Mouse (Mus musculus): ENCODE measurements around the gene Itfg2.

The Itfg2 gene

DNA sequence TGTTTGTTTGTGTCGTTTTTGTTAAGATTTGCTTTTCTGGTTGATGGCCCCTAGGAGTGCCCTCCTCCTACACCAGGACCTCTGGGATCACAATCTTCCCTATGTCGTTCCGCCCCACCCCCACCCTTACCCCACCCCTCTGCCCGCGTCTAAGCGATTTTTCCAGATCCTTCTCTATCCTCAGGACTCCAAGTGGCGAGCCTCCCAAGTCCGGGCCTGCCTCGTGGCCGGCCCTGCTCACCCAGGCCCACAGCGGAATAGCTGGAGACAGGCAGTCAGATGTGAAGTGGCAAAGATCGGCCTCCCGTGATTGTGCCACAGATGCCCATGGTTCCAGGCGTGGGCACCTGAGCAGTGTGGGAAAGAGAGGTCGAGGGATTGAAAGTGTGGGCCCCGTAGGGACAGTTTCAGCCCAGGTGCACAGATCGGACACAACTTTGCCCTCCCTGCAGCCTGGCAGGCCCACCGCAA is 14.2 kb upstream of the Itfg2 start:
- CTCF ChIA-PET: no interaction called here
- POLR2A ChIA-PET: interaction anchor here in 3 of 4 experiments (0.5 to 2.0 kb wide), 8 partner anchors 10 to 217 kb away, joined by 3 to 14 read pairs (median 3); partner anchors contain the start of gene Itfg2 (in 1 of the 3)

- POLR2A ChIA-PET: interaction anchor here in 2 of 4 experiments (0.6 to 2.0 kb wide), 4 partner anchors 13 to 217 kb away, joined by 3 to 14 read pairs (median 6); partner anchors contain the start of gene Itfg2 (in 1 of the 2)
- CTCF ChIA-PET: no interaction called here
Measured at GRCm38 (mm10) chr6:128438317-128438870, 13.7 kb upstream of the Itfg2 start, which contains the start of gene Fkbp4. TSS of gene Fkbp4 (minus strand) at chr6:128438677.

- ChIA-PET CTCF (no interaction called here), POLR2A (interaction anchor here in 1 of 4 experiments (0.6 kb wide), 1 partner anchor 12 kb away, joined by 3 read pairs; no protein-coding TSS in a partner anchor)
Measured at GRCm38 (mm10) chr6:128437731-128438316, 13.1 kb upstream of the Itfg2 start.

DNA sequence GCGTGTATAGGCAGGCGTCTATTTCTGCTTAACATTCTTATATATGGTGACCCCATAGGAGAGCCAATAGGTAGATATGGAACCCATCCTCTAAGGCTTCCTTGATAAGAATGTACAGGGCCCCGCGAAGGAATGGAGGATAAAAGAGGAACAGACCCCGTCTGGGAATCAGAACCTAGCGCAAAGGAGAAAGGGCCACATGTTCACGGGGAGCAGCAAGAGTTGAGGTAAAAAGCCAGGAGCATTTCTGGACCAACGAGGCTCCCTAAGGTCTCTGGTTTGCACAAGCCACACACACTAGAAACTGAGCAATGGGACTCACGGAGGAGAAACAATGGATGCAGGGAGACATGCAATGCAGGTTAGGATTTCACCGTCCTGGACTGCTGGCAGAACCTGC is 12.6 kb upstream of the Itfg2 start:
- ChIA-PET CTCF (no interaction called here), POLR2A (interaction anchor here in 2 of 4 experiments (1.0 to 5.8 kb wide), 7 partner anchors 8 to 40 kb away, joined by 3 to 69 read pairs (median 32); partner anchors contain the start of gene Itfg2 (in 2 of the 2))

DNA sequence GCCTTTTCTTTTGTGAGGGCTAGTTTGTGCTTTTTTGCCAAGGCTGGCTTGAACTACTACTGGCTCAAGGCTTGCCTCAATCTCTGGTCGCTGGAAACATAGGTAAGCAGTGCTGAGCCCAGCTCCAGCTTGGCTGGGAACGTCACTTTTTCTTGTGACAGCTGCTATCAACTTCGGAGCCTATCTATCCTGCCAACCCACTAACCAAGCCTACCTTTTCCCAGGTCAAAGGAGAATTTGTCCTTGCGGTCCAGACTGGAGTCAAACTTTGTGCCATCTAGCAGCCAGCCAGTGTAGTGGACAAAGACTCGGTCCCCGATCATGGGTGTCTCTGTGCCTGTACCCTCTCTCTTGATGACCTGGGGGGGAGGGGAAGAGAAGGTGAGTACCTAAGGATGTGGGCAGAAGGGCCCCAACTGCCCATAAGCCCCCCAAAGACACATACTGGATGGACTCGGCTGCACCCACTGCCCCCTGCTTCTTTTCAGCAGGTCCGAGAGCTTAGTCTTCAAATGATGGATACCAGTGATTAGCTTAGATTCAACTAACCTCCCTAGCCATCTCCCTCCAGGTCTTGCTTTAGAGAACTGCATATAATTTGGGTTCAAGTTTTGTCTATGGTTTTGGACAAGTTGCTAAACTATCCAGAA is 11.8 kb upstream of the Itfg2 start:
- ChIA-PET POLR2A (interaction anchor here in 3 of 4 experiments (0.7 to 5.8 kb wide), 14 partner anchors 9 to 171 kb away, joined by 3 to 69 read pairs (median 4); partner anchors contain the start of gene Itfg2 (in 2 of the 3)), CTCF (interaction anchor here in 1 of 4 experiments (1.4 to 1.5 kb wide), 2 partner anchors 10 to 30 kb away, joined by 4 read pairs; no protein-coding TSS in a partner anchor)

- POLR2A ChIA-PET: interaction anchor here in 3 of 4 experiments (0.8 to 5.8 kb wide), 20 partner anchors 10 to 271 kb away, joined by 3 to 69 read pairs (median 7); partner anchors contain the start of gene Itfg2 (in 3 of the 3)
Measured at GRCm38 (mm10) chr6:128435474-128435873, 10.7 kb upstream of the Itfg2 start.

DNA sequence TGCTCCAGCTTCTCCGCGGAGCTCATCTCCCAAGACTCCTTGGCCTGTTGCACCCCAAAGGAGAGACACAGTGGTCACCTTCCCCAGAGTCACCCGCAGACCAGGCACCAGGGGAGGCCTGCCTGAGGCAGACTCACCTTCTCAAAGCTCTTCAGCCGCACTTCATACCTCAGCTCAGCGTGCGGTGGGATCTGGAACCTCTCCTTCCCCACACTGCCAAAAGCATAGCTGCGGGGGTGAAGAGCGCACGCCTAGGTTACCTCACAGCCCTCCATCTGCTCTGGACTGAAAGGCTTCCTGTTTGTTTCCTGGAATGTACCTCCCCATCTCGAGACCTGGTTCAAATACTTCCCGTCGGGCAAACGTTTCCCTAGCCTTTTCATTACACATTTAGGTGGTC is 8.8 kb upstream of the Itfg2 start:
- ChIA-PET CTCF (interaction anchor here in 2 of 4 experiments (1.0 to 2.5 kb wide), 6 partner anchors 12 to 46 kb away, joined by 3 to 10 read pairs (median 4); no protein-coding TSS in a partner anchor), POLR2A (interaction anchor here (0.5 to 5.8 kb wide), 28 partner anchors 8 to 276 kb away, joined by 3 to 69 read pairs (median 6); partner anchors contain the start of gene Itfg2 (in 3 of the 4))

More at GRCm38 (mm10) chr6:128435474-128435873, 10.7 kb upstream of the Itfg2 start:
- CTCF ChIA-PET: interaction anchor here in 1 of 4 experiments (1.4 to 2.5 kb wide), 3 partner anchors 11 to 44 kb away, joined by 4 to 10 read pairs (median 4); no protein-coding TSS in a partner anchor

DNA sequence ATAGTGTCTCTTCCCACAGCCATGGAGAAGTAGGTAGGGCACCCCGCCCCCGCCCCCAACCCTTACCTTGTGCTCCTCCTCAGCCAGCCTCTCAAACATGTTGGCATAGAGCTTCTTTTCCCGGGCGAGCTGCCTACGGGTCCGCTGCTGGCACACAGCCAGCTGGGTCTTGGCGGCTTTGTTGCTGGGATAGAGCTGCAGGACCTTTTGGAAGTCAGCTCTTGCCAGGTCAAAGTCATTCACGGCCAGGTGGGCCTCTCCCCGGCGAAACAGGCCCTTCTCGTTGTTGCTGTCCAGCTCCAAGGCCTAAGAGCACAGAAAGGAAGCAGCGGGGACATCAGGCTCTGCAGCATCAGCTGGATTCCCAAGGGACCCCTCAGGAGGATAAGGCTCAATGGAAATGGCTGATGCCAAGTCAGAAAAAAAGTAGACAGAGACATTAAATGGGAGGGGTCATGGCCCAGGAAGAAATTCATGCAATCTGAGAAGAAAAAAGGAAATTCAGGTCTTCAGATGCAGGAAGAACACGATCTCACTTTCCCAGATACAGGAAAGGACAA is 7.7 kb upstream of the Itfg2 start:
- POLR2A ChIA-PET: interaction anchor here (0.5 to 5.8 kb wide), 23 partner anchors 7 to 232 kb away, joined by 3 to 69 read pairs (median 5); partner anchors contain the start of gene Itfg2 (in 2 of the 4)
- CTCF ChIA-PET: interaction anchor here in 3 of 4 experiments (0.5 to 1.4 kb wide), 5 partner anchors 14 to 73 kb away, joined by 3 to 7 read pairs (median 3); no protein-coding TSS in a partner anchor

GRCm38 (mm10) chr6:128429826-128430225 is 5.1 kb upstream of the Itfg2 start:
- POLR2A ChIA-PET: interaction anchor here in 3 of 4 experiments (0.5 to 3.1 kb wide), 29 partner anchors 9 to 229 kb away, joined by 3 to 24 read pairs (median 4); no protein-coding TSS in a partner anchor
- CTCF ChIA-PET: interaction anchor here in 2 of 4 experiments (1.5 kb wide), 2 partner anchors 18 to 37 kb away, joined by 3 to 5 read pairs; no protein-coding TSS in a partner anchor

GRCm38 (mm10) chr6:128429300-128429699 is 4.6 kb upstream of the Itfg2 start:
- ChIA-PET CTCF (interaction anchor here in 1 of 4 experiments (1.5 kb wide), 1 partner anchor 18 kb away, joined by 5 read pairs; no protein-coding TSS in a partner anchor), POLR2A (interaction anchor here (0.6 to 3.1 kb wide), 37 partner anchors 8 to 229 kb away, joined by 3 to 24 read pairs (median 3); no protein-coding TSS in a partner anchor)

- ChIA-PET POLR2A (interaction anchor here in 2 of 4 experiments (3.0 to 7.9 kb wide), 6 partner anchors 7 to 51 kb away, joined by 24 to 103 read pairs (median 43); no protein-coding TSS in a partner anchor), CTCF (no interaction called here)
Measured at GRCm38 (mm10) chr6:128427571-128427970, 2.8 kb upstream of the Itfg2 start.

DNA sequence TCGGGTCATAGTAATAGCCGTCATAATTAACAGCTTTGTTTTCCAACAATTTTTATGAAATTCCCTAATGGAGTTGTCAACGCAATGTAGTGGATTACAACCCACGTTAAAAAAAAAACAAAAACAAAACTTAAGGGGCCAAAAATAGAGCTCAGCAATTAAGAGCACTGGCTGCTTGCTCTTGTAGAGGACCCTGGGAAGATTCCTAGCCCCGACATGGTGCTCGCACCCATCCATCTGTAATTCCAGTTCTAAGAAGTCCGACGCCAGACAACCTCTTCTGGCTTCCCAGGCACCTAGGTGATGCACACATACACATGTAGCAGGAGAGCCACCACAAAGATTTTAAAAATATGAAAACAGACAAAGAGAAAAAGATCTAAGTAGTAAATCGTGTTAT is 315 bp upstream of the Itfg2 start:
- POLR2A ChIA-PET: interaction anchor here in 3 of 4 experiments (0.6 to 7.9 kb wide), 56 partner anchors 9 to 390 kb away, joined by 3 to 103 read pairs (median 5); partner anchors contain the start of genes Fkbp4 (in 1 of the 3) and Tulp3 (in 1 of the 3)
- CTCF ChIA-PET: interaction anchor here (0.6 to 5.6 kb wide), 15 partner anchors 9 to 291 kb away, joined by 3 to 31 read pairs (median 4); no protein-coding TSS in a partner anchor

- ChIA-PET POLR2A (interaction anchor here in 3 of 4 experiments (0.5 to 7.9 kb wide), 26 partner anchors 9 to 224 kb away, joined by 3 to 103 read pairs (median 10); partner anchors contain the start of gene Fkbp4 (in 1 of the 3)), CTCF (interaction anchor here in 2 of 4 experiments (1.1 to 5.6 kb wide), 3 partner anchors 12 to 22 kb away, joined by 3 to 31 read pairs (median 6); no protein-coding TSS in a partner anchor)
Measured at GRCm38 (mm10) chr6:128423496-128424268, 1.0 kb downstream of the Itfg2 start.

- ChIA-PET CTCF (interaction anchor here in 2 of 4 experiments (1.0 to 5.6 kb wide), 3 partner anchors 10 to 58 kb away, joined by 3 to 31 read pairs (median 4); no protein-coding TSS in a partner anchor), POLR2A (interaction anchor here in 3 of 4 experiments (0.5 to 7.9 kb wide), 16 partner anchors 7 to 882 kb away, joined by 3 to 103 read pairs (median 5); no protein-coding TSS in a partner anchor)
Measured at GRCm38 (mm10) chr6:128421480-128421879, 3.3 kb downstream of the Itfg2 start.

DNA sequence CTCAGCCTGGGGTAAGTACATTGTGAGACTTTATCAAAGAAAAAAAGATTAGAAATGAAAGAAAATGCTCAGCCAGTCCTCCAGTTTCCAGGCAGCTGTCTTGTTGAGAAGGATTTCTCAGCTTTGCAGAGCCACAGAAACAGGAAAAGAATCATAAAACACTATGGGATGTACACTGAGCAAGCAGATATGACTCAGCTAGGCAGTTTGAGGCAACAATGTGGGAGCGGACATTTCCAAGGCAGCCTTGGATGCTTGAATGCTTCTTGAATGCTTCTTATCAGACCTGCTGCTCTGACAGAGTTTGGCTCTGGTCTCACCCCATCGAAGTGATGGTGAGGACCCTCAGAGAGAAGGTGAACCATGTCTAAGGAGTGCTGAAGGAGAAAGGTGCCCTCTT is 3.7 kb downstream of the Itfg2 start:
- ChIA-PET CTCF (interaction anchor here in 2 of 4 experiments (0.8 to 5.6 kb wide), 4 partner anchors 10 to 58 kb away, joined by 3 to 31 read pairs (median 4); no protein-coding TSS in a partner anchor), POLR2A (interaction anchor here (0.5 to 7.9 kb wide), 17 partner anchors 8 to 882 kb away, joined by 3 to 103 read pairs (median 5); no protein-coding TSS in a partner anchor)

DNA sequence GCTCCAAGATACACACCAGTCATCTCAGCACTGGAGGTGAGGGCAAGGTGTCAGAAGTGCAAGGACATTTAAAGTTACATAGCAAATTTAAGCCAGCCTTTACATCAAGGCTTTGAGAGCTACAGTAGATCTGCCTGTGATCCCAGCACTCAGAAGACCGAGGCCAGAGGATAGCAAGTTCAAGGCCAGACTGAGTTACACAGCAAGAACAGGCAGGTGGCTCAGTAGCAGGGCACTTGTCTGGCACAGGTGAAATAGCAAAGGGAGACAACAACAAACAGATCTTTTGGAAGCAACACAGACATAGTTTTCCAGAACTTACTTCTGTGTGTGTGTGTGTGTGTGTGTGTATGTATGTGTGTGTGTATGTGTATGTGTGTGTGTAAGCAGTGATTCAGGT is 6.7 kb downstream of the Itfg2 start:
- CTCF ChIA-PET: interaction anchor here in 1 of 4 experiments (0.5 to 1.1 kb wide), 3 partner anchors 9 to 49 kb away, joined by 4 read pairs; no protein-coding TSS in a partner anchor
- POLR2A ChIA-PET: interaction anchor here in 3 of 4 experiments (0.7 to 1.3 kb wide), 6 partner anchors 28 to 198 kb away, joined by 3 to 5 read pairs (median 3); no protein-coding TSS in a partner anchor
